Mouse (Mus musculus) hindbrain, embryonic 16.5 days (tissue): ENCODE data around the gene Lhx9. TPM values are rescaled to one million over a fixed set of nuclear protein-coding genes. Genes with fewer than 3 reads are reported as not detected.

Experiments used
- polyA plus RNA-seq: library from polyadenylated mRNA; unstranded; fragments of >200 nt; fragmentation: Nextera tagmentation; extraction: Ambion mirVana; gene quantifications from 2 replicates; pipeline ENCODE4 v1.2.1, GENCODE M21; 2015

The Lhx9 gene
- polyA plus RNA-seq, 1 experiment from 2014 or later, result 10.7 TPM

Other genes with a start within 250 kb of the Lhx9 start
- gene Nek7, start 228.4 kb downstream of the Lhx9 start, polyA plus RNA-seq, result 10.9 and 12.3 TPM in 2 replicates
- gene 2310009B15Rik, start 8.3 kb upstream of the Lhx9 start, polyA plus RNA-seq, result 24.0 and 29.5 TPM in 2 replicates
- 6.3 and 7.9 TPM in 2 replicates for gene Dennd1b, start 114.9 kb upstream of the Lhx9 start, polyA plus RNA-seq